ENCODE assay signal across 18 mouse cellular contexts in genomic region chr3:68777801-68778200, GRCm38 (mm10).
"Had no signal": no experiment of that assay in that cellular context is flagged by ENCODE, and none has a peak within 500 bp of the region (broad histone marks: within the 10 kb centered on the region; RNA-seq: fewer than 3 reads in every experiment).

No protein-coding gene starts in this region.

- H3K4me3 ChIP-seq: intestine, embryonic 15.5 days; layer of hippocampus, adult 2 months; limb, embryonic 10.5 days; limb, embryonic 13.5 days; lung, embryonic 15.5 days; stomach, embryonic 15.5 days had no signal

- ATAC-seq: intestine, embryonic 15.5 days had no signal

- H3K4me1 ChIP-seq: intestine, embryonic 15.5 days; lung, embryonic 15.5 days had no signal

- DNase-seq: kidney, adult 18-20 months; kidney, postnatal 14 days; layer of hippocampus, adult 9-11 months; lung, adult 18-20 months; lung, postnatal 10 days; lung, postnatal 36 days; midbrain, embryonic 14.5 days; right cerebral cortex, adult 18-20 months; right cerebral cortex, postnatal 14 days; right cerebral cortex, postnatal 4 days; thymus, postnatal 36 days had no signal

- H3K27ac ChIP-seq: intestine, embryonic 15.5 days; layer of hippocampus, adult 2 months; limb, embryonic 10.5 days; limb, embryonic 13.5 days; lung, embryonic 15.5 days; stomach, embryonic 15.5 days had no signal

- H3K36me3 ChIP-seq: intestine, embryonic 15.5 days; limb, embryonic 10.5 days; limb, embryonic 13.5 days; lung, embryonic 15.5 days; stomach, embryonic 15.5 days had no signal

- H3K27me3 ChIP-seq: intestine, embryonic 15.5 days; limb, embryonic 13.5 days; lung, embryonic 15.5 days; stomach, embryonic 15.5 days had no signal

- H3K4me2 ChIP-seq: intestine, embryonic 15.5 days; limb, embryonic 13.5 days; lung, embryonic 15.5 days; midbrain, embryonic 11.5 days; stomach, embryonic 15.5 days had no signal

- H3K9ac ChIP-seq: intestine, embryonic 15.5 days; limb, embryonic 13.5 days; lung, embryonic 15.5 days; stomach, embryonic 15.5 days had no signal

- H3K9me3 ChIP-seq: intestine, embryonic 15.5 days; limb, embryonic 10.5 days; limb, embryonic 13.5 days; lung, embryonic 15.5 days; stomach, embryonic 15.5 days had no signal
